Mouse (Mus musculus) CD8-positive naive resting alpha-beta T cell, adult 2 months (primary cell): ENCODE data around the gene Prdx2.

ENCODE experiments used
- DNase-seq, 2 experiments: peaks; one replicate each; pipeline ENCODE4 v3.0.0; 2022; ENCODE audit warnings: low read depth in 2 of 2, low spot score in 2 of 2

Gene Prdx2

DNA sequence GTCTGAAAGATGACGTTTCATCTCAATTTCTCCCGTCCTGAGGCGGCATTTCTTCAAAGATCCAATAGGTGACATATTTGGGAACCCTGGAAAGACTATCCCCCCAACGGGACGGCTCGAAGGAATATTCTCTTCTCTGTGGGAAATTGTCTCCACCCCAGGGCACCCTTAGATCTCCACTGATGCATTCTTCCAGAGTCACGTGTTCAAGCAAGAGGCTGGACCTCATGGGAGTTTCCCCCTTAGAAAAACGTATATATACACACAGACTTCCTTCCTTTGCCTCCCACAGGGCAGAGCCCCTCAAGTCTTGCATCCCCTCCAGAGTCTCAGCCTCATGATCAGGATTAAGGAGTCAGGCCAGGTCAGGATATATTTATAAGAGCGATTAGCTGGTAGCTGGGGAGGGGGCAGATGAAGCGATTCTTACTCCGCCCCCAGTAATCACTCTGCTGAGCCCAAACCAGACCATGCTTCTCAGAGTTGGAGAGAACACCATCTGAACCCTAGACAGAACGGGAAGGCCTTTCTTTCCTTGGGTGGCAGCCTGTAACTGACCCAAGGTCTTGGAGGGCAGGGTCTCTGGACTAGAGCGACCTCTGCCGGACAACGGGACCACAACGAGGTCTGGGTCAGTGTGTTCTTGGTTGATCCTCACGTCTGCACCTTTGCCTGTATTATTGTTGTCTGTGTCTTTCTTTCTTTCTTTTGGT is 22.7 kb upstream of the Prdx2 start, which contains the start of gene Rtbdn:
Rtbdn (plus strand) TSS at position 464 of the 713 bp plus-strand sequence.
- DNase-seq, result no peak

DNA sequence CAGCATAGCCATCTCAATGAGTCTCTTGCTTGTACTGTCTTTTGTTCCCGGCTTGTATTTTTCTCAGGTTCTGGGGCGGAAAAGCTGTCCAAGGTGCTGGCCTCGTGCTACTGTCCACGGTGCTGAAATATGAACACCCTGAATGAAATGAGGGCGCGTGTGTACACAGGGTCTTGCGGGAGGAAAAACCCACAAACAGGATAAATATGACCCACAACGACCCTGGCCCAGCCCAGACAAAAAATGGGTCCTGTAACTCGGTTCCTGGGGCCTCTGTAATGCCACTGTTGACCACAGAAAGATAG is 22.2 kb upstream of the Prdx2 start:
- DNase-seq, result no peak

DNA sequence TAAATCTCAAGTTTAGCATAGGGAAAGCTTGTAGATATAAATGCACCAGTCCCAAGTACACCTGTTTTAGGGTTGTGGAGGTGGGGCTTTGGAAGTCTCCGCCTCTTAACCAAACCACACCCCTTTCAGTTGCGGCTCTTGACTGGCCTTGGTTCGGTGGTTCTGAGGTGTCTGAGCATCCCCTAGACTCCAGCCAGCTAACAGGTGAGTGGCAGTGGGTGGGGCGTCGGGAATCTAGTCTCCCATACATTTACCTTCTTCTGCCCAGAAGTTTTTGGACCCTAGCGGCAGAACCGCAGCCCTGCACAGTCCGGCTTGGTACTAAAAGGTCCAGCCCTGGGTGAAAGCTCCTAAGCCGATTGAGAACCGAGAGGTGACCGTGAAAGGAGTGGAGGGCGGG is 19.6 kb upstream of the Prdx2 start:
- no peak for DNase-seq

DNA sequence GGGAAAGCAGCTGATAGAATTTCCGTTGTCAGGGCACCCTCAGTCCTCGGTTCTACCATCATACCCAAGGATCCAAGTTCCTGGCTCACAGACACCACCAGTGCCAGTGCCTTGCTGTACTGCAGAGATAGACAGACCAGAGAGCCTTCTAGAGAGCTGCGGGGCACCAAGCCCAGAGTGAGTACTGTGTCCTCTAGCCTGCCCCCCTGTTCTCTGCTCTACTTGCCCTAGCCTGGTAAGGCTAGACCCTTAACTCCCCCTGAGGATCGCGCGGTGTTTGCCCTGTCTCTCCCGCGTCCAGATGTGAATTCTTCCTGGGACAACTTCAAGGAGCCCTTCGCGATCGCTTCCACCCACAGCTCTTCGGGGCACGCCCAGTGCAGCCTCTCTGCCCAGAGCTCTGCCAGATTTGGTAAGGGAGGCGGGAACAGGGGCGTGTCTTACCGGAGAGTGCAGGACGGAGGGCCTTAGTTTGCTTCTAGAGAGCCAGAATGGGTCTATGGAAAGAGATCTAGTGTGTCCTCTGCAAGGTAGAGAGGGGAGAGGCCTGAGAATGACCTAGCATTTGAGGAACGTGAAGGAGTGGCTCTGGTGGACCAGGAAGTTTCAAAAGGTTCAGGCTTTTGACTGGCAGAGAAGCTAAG is 16.7 kb upstream of the Prdx2 start:
- no peak for DNase-seq

DNA sequence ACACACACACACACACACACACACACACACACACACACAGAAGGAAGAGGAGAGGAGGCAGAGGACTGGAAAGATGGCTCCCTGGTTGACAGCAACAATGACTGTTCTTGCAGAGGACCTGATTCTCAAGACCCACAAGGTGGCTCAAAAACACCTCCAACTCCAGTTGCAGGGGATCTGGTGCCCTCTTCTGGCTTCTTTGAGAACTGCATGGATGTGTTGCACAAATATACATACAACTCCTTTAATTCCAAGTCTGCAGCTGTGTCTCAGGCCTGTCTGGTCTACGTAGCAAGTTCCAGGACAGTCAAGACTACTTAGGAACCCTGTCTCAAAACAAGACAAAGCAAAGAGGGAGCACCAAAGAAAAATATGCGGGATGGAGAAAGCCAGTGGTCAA is 12.6 kb upstream of the Prdx2 start:
- DNase-seq, result peak; percentile 67 to 78

DNA sequence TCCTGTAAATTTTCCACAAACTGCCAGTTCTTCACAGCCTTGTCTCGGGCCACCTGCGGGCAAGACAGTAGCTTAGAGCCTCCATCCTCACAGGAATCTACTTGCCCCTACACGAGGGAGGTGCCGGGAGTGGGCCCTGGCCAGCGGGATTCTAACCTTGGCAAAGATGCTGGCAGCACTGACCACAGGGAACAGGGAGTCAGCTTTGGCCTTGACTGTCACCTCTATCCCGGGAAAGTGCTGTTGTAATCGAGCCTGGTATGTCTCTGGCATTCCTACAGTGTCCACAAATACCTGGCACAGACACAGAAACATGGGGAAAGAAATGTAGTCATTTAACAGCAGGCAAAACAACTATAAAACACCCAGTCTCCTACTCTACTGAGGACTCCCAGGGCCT is 9.6 kb upstream of the Prdx2 start:
- DNase-seq, result no peak

DNA sequence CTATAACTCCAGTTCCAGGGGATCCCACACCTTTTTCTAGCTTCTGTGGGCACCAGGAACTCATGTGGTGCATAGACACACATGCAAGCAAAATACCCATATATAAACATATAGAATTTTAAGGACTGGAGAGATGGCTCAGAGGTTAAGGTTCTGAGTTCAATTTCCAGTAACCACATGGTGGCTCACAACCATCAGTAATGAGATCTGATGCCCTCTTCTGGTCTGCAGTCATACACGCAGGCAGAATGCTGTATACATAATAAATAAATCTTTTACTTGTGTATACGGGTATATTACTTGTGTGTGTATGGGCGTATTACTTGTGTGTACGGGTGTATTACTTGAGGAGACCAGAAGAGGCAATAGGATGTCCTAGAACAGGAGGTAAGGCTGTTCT is 5.4 kb upstream of the Prdx2 start:
- no peak for DNase-seq

DNA sequence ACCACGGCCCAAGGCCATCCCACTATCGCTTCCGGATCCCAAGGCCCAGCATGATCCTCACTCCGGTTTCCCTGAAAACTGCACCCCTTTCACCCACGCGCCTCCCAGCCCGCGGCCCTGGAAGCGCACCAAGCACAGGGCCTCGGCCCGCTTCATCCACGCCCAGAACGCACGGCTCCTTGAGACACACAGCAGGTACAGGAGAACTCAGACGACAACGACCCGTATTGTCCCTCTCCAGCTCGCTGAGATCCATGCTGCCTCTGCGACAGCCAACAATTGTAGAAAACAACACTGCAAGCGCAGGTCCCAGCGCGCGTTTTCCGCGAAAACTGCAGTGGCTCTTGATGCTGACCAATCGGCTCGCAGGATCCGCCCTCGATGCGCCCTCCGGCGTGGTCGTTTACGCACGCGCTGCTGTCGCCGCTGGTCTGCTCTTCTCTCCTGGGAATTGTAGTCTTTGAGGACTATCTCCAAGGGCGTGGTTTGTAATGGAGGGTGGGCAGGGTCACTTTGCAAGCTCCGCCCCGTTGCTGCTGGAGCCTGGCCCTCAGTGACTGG is 3.6 kb upstream of the Prdx2 start:
- peak; percentile 78 to 81 for DNase-seq

DNA sequence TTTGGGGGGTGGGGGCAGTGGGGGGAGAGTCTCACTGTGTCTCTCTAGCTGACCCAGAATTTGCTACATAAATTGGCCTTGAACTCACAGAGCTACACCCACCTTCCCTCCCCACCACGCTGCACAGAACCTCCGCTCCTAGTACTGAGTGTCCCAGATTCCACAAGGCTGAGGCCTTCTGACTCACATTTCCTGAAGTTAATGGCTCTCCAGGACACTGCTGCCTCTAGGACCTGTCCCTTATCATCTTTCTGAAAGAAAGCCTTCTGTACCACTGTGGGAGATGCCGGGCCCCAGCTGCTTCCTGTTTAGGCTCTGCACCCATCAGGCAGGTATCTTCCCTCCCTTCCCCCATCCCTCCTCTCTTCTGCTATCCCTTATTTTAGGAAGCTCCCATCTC is 2.8 kb upstream of the Prdx2 start:
- no peak for DNase-seq

DNA sequence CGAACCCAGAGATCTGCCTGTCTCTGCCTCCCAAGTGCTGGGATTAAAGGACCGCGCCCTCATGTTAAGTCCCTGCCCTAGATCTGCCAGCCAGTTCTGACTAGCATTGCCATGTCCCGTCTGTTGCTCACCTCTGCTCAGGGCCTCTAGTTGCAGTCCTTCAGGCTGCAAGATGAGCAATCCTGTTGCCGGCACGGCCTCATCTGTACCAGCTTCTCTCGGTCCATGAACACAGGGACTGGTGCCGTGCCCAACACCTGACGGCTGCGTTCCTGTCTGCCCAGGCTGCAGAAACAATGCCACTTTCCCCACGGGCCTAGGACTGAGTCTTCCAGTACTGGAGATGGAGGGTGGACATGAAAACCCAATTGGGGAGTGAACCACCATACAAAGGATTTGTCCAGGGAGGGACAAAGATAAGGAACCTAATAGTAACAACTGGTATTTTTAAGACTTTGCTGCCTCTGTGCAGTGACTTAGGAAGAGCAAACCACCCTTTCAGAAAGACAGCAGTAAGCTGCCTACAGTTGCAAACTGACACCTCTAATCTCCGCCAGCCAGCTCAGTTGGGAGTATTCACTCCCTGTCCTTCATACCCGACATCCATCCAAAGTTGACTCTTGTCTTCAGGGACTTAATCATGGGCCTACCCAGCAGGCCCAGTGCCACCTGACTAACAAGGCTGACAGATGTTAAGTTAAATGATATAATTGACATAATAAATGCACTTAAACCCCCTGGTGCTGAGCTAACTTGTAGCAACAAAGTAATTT is 1.7 kb upstream of the Prdx2 start:
- DNase-seq, result no peak

DNA sequence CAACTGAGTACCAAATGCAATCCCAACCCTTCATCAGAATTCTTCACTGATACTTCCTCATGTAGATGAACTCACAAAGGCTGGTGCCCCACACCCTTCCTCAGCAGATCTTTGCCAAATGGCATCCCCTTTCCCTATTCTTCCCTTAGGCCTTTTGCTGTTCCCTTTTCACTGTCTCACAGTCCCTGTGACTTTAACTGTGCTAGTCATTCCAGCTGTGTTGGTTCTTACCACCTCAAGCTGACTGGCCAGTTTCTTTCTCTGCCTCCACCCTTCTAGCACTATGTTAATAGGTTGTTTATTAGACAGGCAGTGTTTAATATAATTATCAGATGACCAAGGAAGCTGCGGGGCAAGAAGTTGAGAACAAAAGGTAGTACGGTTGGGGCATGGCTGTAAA is 737 bp upstream of the Prdx2 start:
- no peak for DNase-seq

DNA sequence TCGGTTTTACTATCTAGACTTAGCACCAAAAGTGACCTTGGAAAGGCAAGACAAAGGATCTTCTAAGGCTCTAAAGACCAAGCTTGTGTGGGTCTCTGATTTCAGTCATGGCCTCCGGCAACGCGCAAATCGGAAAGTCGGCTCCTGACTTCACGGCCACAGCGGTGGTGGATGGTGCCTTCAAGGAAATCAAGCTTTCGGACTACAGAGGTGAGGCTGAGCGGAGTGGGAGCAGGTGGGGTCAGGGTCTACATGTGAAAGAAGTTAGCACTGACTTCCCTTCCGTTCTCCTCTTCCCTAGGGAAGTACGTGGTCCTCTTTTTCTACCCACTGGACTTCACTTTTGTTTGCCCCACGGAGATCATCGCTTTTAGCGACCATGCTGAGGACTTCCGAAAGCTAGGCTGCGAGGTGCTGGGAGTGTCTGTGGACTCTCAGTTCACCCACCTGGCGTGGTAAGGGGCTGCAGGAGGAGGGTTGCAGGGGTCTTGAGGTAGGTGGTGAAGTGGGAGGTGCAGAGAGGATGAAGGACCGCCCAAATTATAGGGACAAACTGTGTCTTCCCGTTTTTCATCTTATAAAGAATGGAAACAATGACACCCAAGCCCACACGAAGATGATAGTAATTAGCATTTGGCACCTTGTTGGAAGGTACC is 876 bp downstream of the Prdx2 start:
- DNase-seq, result no peak

DNA sequence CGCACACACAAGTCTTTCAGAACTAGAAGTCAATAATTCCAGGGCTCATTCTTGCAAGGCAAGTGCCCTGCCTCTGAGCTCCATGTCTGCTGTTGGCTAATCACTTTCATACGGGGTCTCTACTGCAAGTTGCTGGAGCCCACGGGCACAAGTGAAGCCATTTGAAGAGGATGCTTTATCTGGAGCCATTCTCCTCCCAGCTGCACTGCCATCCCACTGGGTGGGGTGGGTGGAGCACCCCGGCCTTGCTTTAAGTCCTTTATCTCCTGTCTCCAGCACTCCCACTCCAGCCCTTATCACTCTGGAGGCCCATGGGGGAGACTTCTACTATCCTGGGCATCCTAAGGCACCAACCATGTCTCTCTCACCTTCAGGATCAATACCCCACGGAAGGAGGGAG is 1.5 kb downstream of the Prdx2 start:
- no peak for DNase-seq

DNA sequence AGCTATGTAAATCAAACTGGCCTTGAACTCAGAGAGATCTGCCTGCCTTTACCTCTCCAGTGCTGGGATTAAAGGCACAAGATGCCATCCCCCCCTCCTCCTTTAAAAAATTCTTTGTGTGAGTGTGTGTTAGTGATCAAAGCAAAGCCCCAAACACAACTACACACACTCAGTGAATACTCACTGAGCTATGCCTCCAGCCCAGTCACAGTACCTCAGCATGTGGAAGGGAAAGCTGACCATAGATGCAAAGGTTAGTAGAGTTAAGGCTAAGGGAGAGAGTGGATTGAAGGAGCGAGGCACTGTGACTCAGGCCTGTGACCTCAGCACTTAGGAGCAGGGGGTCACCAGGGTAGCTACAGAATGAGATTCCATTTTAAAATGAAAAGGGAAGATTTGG is 3.7 kb downstream of the Prdx2 start:
- no peak for DNase-seq

DNA sequence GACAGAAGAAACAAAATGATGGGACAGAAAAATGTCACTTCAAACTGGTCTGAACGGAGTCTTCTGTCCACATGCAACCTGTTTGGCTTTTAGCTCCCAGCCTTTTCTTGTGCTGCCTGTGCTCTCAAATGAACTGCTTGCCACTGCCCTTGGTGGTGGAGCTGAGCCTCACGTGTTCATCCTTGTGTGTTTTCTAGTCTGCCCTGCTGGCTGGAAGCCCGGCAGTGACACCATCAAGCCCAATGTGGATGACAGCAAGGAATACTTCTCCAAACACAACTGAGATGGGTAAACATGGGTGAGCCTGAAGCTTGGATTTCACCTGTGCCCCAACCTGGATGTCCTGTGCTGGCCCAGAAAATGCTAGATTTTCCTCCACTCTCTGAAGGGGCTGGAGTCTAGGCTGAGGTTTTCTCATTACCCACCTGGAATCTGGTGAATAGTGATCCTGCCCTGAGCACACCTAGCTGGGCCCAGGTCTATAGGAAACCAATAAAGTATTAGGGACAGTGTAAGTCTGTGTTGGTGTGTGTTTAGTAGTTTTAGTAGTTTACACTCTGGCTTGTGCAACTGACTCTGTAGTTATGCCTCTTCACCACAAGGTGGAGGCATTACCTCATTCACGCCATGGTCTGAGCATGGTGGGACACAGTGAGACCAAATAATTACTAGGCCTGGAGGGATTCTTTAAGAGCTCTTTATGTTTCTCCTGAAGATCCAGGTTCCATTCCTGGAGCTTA is 4.6 kb downstream of the Prdx2 start:
- DNase-seq, result peak in 1 of 2 experiments; percentile 52

DNA sequence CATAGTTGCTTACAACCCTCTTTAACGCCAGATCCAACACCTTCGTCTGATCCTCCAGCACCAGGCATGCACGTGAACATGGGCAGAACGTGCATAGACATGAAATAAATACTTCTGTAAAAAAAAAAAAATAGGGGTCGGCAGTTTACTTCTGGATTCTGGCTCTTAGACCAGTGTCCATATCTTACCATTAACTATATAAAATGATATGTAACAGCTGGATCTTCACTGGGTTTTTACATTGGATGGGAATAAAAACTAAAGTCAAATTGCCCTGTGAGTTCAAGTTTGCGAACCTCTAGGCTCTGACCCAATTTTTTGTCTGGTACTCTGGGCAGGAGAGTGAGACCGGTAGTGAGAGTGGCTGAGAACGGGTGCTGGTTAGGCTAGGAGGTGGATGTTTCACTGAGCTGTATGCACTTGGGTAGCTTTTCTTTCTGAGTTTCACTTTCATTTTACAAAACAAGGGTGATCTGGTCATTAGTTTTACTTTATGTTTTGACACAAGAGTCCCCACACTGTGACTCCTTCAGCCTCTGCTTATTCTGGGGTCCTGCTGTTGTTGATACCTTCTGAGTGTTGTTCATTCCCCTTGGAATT is 5.3 kb downstream of the Prdx2 start:
- no peak for DNase-seq

DNA sequence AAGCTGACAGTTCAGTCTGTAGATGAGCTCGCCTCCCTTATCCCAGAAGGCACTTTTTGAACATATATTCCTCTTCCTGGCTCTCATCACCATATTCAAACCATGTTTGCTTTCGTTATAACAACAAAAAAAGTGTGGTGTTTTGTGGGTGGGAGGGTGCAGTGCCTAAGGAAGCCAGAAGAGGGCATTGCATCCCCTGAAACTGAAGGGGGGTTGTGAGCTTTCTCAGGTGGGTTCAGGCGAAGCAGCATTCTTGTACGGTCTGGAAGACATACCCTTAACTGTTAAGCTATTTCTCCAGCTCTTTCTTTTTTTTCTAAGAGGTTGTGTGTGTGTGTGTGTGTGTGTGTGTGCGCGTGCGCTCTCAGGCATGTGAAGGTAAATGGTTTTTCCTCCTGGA is 6.0 kb downstream of the Prdx2 start:
- peak; percentile 79 to 92 for DNase-seq

DNA sequence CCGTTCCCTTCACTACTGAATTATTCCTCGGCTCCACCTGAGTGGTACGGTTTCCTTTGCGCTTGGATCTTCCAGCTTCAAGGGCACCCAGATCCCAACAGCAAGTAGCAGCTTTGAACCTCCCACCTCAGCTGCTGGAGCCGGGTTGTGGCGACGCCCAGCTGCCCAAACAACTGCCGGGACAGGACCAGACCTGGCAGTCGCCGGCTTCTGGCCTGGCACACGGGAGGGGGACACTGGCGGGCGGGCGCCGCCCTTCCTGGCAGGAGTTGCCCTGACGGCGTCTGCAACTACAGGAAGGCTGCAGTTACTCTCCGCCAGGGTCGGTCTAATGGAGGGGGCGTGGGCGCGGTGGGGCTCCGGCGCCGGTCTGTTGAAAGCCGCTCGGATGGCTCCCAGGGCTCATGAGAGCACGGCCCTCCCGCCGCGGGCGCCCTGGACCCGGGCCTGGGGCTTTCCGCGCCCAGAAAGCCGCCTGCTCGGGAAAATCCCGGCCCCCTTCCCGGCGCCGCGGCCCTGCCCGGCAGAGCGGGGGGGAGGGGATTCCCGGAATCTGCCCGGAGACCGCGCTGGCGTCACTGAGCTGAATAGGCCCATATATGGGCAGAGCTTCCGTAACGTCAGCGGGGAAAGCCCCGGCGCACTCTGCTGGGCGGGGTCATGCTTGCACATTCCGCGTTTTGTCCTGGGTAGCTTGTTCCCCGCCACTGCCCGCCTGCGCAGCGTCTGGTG is 6.8 kb downstream of the Prdx2 start:
- DNase-seq, result peak; percentile 94

DNA sequence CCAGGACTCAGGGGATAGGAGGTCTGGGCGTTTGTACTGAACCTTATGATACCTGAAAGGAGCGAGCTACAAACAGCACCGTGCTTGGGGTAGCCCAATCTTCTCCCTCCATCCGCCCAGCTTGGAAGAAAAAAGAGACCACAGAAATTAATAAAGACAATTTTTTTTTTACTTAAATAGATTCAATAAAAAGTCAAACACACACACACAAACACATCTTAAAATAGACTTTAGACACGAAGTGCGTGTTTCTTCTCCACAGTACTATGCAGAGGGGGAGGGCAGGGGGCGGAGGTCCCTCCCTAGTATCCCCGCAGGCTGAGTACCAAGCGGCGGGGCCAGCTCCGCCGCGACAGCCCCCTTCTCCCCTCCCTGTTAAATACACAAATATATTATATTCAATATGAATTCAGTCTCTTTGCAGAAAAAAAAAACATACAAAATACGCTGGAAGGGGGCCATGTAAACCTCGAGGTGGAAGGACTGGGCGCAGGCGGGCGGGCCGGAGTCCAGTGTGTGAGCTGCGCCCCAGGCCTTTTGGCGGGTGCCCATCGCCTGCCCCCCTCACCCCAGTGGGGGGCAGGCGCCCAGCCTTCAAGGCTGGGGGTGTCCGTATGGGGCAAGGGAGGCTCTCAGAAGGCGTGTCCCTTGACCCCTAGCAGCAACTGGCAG is 7.5 kb downstream of the Prdx2 start:
- peak in 1 of 2 experiments; percentile 29 for DNase-seq
